Mouse (Mus musculus) intestine, postnatal 0 days (tissue): ENCODE results near the gene Ankrd13b. TPM values are rescaled to one million over a fixed set of nuclear protein-coding genes. Genes with fewer than 3 reads are reported as not detected.

Experiments used
- ATAC-seq: fragments of 200-750 bp; cut with Nextera tagmentation; 2 replicates; pipeline ENCODE4 v1.8.0; 2017; ENCODE audit warnings: mild to moderate bottlenecking, moderate TSS enrichment, moderate library complexity
- H3K27ac ChIP-seq: fragments of 300-500 bp; sonication (generic); 2 replicates; pipeline ENCODE4 v1.5.1; 2014; ENCODE audit warnings: mild to moderate bottlenecking, low read depth, low read length, moderate library complexity
- H3K27me3 ChIP-seq: fragments of 300-500 bp; sonication (generic); replicated peaks from 2 replicates; pipeline ENCODE4 v1.6.1; 2014; ENCODE audit warnings: low read length, mixed read lengths; ENCODE audit not compliant: control insufficient read depth, insufficient read depth
- H3K36me3 ChIP-seq: fragments of 300-500 bp; sonication (generic); 2 replicates; pipeline ENCODE4 v1.6.1; 2014; ENCODE audit warnings: mild to moderate bottlenecking, moderate library complexity; ENCODE audit not compliant: control insufficient read depth, insufficient read depth
- H3K4me1 ChIP-seq: fragments of 300-500 bp; sonication (generic); replicated peaks from 2 replicates; pipeline ENCODE4 v1.6.1; 2014; ENCODE audit warnings: antibody characterized with exemption, low read length, mixed read lengths; ENCODE audit not compliant: control insufficient read depth, insufficient read depth
- H3K4me2 ChIP-seq: fragments of 300-500 bp; sonication (generic); replicated peaks from 2 replicates; pipeline ENCODE4 v1.6.1; 2014; ENCODE audit warnings: low read depth, mild to moderate bottlenecking, moderate library complexity
- H3K4me3 ChIP-seq: fragments of 300-500 bp; sonication (generic); 2 replicates; pipeline ENCODE4 v1.5.1; 2014; ENCODE audit warnings: low read depth, low read length
- H3K9ac ChIP-seq: fragments of 300-500 bp; sonication (generic); 2 replicates; pipeline ENCODE4 v1.6.1; 2014; ENCODE audit warnings: mild to moderate bottlenecking, low read depth, low read length
- H3K9me3 ChIP-seq: fragments of 300-500 bp; sonication (generic); 2 replicates; pipeline ENCODE4 v1.6.1; 2016; ENCODE audit warnings: mixed run types; ENCODE audit not compliant: control insufficient read depth
- CTCF ChIP-seq: sonication (generic); IDR thresholded peaks from 2 replicates; pipeline ENCODE4 v1.5.1; 2016; ENCODE audit warnings: low read depth, mild to moderate bottlenecking, control low read depth, antibody characterized with exemption, moderate library complexity
- WGBS: fragments of 180-500 bp; shearing (Covaris S2); extraction: QIAGEN DNeasy Blood & Tissue Kit; methylation state at CpG from one replicate; pipeline ENCODE4 v1.1.7; 2014; 5-methylcytosine and 5-hydroxymethylcytosine counted together
- polyA plus RNA-seq: library from polyadenylated mRNA; unstranded; fragments of >200 nt; fragmentation: Nextera tagmentation; extraction: Ambion mirVana; gene quantifications from 2 replicates; pipeline ENCODE4 v1.2.1, GENCODE M21; 2015

Gene Ankrd13b
- polyA plus RNA-seq, 1 experiment from 2014 or later = 2.1 TPM

DNA sequence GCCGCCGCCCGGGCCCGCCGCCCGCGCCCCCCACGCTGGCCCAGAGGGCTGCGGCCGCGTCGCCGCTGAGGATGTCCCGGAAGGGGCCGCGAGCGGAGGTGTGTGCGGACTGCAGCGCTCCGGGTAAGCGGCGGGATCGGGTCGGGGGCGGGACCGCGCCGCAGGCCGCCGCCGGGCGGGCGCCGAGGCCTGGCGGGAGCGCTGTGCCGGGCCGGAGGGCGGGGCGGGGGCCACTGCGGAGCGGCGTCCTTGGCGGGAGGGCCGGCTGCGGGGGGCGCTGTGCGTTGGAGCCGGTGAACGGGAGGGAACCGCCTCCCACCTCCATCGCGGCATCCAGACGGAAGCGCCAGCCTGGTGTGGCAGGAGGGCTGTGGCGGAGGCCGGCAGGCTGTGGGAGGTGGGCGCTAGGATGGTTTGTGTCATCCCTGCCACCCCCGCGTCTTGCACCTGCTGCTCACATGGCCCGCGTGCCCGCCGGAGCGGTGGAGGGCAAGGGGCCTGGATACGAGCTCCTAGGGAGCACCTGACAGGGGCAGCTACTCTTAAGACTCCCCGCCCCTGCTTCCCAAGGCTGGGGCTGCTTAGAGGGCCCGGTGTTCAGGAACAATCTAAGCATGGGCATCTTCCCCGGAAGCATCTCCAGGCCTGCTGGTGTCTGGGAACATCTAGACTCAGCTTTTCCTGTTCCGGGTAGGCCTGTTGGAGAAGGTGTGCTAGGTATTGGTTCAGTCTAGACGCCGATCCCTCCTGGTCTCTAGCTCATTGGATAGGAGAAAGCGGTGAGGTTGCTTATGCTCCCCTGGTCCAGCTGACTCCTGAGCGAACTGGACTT is 4.2 kb upstream of the Ankrd13b start, which contains the start of gene Git1:
Git1 (plus strand) TSS at position 51 of the 832 bp plus-strand sequence.
- H3K9me3 ChIP-seq = no peaks in the 10 kb centered on the region
- WGBS = 2% methylated on average over 45 of the region's 74 CpGs
- H3K27me3 ChIP-seq = no peaks in the 10 kb centered on the region
- H3K4me2 ChIP-seq = peak within 1 kb of the TSS; percentile 91
- H3K4me1 ChIP-seq = peaks cover 20% of the 10 kb centered on the region; the same call in 1 of the 2 replicates
- H3K36me3 ChIP-seq = peaks cover 5% of the 10 kb centered on the region; the same call in 1 of the 2 replicates
- H3K27ac ChIP-seq = peak within 1 kb of the TSS; percentile 98
- peak within 1 kb of the TSS; percentile 84 for H3K4me3 ChIP-seq
- peak; percentile 30 for ATAC-seq
- 0 out of 2 replicates have a peak, but pooled peaks have one; percentile 26 for TF ChIP-seq CTCF
- H3K9ac ChIP-seq = peak within 1 kb of the TSS; percentile 97

- under 1% methylated on average over 32 of the region's 32 CpGs for WGBS
- Histone ChIP-seq H3K4me2 (peak overlapping the region; percentile 91), H3K27ac (peak overlapping the region; percentile 98), H3K4me1 (peaks cover 15% of the 10 kb centered on the region; the same call in 1 of the 2 replicates), H3K9ac (peak overlapping the region; percentile 97), H3K36me3 (no peaks in the 10 kb centered on the region; the same call in 1 of the 2 replicates), H3K4me3 (peak overlapping the region; percentile 84), H3K9me3 (no peaks in the 10 kb centered on the region), H3K27me3 (no peaks in the 10 kb centered on the region)
- TF ChIP-seq CTCF = peak; percentile 52
- ATAC-seq = peak; percentile 73
Measured at GRCm38 (mm10) chr11:77492911-77493332, 3.4 kb upstream of the Ankrd13b start.

DNA sequence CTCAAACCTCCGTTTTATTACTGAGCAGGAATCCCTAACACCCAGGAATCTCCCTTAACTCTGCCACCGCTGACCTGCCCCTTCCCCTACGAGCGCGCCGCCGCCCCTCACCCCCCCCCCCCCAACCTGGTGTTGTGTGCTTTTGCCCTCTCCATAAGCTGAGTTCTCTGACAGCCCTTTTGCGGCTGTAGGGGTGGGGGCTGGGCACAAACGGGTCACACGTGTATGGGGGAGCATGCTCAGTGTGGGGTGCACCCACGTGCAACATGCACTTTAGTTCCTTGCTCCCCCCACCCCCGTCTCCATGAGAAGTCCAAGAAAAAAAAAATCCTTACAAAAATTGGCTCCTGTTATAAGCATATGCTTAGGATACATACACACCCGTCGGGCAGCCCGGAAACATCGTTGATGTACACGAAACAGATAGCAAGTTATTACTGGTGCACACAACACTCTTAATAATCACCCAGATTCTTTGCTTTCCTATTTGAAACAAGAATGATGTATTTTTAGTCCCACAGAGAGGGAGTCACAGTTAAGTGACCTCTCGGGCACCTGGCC is 2.9 kb upstream of the Ankrd13b start:
- Histone ChIP-seq H3K4me1 (0 out of 2 replicates have a peak, but pooled peaks cover 13% of the 10 kb centered on the region), H3K9me3 (no peaks in the 10 kb centered on the region), H3K9ac (peak overlapping the region; percentile 97; the same call in 1 of the 2 replicates), H3K36me3 (no peaks in the 10 kb centered on the region), H3K27ac (peak overlapping the region; percentile 98), H3K4me2 (peak overlapping the region; percentile 91), H3K4me3 (peak overlapping the region; percentile 84), H3K27me3 (no peaks in the 10 kb centered on the region)
- TF ChIP-seq CTCF = no peak
- no peak for ATAC-seq
- WGBS = 2% methylated on average over 15 of the region's 18 CpGs

DNA sequence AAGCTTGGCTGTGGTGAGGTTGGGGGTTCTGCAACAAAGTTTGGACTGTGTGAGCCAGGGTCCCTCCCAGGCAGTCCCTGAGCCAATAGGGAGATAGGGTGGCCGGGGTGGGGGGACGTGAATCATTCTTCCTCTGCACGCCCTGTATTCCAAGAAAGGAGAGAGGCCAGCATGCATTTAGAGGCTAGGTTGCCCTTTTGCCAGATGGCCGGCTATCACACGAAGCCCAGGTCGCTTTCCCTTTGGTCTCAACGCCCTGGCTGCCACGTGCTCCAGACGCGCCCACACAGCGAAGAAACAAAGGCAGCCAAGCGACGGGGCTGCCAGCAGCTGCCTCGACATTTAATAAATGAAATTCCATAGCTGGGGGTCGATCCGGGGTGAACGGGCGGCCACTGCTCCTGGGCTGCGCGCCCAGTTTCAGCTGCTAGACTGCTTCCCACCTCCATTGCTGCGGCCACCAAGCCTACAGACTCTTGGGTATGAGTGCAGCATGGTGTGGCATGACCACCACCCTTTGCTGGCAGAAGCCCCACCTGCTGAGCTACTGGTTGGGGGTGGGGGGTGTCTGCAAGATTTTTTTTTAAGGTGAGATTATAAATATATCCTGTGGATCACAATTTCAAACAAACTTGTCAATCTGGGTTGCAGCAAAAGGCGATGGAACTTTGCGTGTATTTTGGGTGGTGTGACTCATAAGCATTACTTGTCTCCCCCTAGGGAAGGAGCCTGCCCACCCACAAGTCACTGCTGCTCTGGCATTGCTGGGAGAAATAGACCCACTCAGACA is 2.2 kb upstream of the Ankrd13b start:
- H3K4me1 ChIP-seq = peaks cover 13% of the 10 kb centered on the region; the same call in 1 of the 2 replicates
- no peak overlapping the region; the same call in 1 of the 2 replicates for H3K9ac ChIP-seq
- peak overlapping the region; percentile 91 for H3K4me2 ChIP-seq
- peak overlapping the region; percentile 84 for H3K4me3 ChIP-seq
- ATAC-seq = peak; percentile 9; the same call in 1 of the 2 replicates
- H3K9me3 ChIP-seq = no peaks in the 10 kb centered on the region
- H3K36me3 ChIP-seq = no peaks in the 10 kb centered on the region
- TF ChIP-seq CTCF = no peak
- no peaks in the 10 kb centered on the region for H3K27me3 ChIP-seq
- peak overlapping the region; percentile 98; the same call in 1 of the 2 replicates for H3K27ac ChIP-seq
- WGBS = under 1% methylated on average over 23 of the region's 23 CpGs

GRCm38 (mm10) chr11:77491123-77491501 is 1.6 kb upstream of the Ankrd13b start:
- Histone ChIP-seq H3K27me3 (no peaks in the 10 kb centered on the region), H3K9me3 (no peaks in the 10 kb centered on the region), H3K9ac (no peak overlapping the region), H3K4me1 (peaks cover 13% of the 10 kb centered on the region; the same call in 1 of the 2 replicates), H3K27ac (peak overlapping the region; percentile 98; the same call in 1 of the 2 replicates), H3K36me3 (no peaks in the 10 kb centered on the region), H3K4me3 (peak overlapping the region; percentile 84), H3K4me2 (peak overlapping the region; percentile 91)
- peak; percentile 99 for TF ChIP-seq CTCF
- ATAC-seq = peak; percentile 47
- under 1% methylated on average over 13 of the region's 13 CpGs for WGBS
